Mouse (Mus musculus) gastrocnemius, adult 18-20 months (tissue): ENCODE measurements at regions not wholly inside any gene's neighbourhood (a gene's known extent, or its start where the extent isn't known, plus 50 kb on each side); places are given as distances from the start of the nearest gene placed in this dataset.
A peak's percentile ranks its signal among the peaks of the same experiment; 100 is the strongest.

ENCODE experiments used
- DNase-seq: peaks from one replicate; pipeline ENCODE4 v3.0.0; 2021; ENCODE audit warnings: low spot score

DNA sequence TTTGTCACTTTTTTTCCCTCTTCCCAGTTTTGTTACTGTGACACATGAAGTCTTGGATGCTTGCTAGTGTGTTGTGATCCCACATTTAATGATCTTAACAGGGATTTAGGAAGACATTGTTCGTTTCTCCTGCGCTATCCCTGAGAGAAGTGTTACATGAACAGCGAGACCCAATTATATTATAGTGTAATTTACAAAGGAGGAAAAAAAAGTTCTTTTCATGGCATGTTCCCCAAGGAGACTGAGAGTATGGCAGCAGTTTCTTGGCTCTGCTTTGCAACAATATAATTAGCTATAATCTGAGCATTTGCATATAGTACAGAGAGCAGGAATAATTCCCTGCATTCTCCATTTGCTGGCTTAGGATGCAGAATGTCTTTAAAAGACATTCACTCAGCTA is 168.6 kb downstream of the Insc start:
- no peak for DNase-seq

DNA sequence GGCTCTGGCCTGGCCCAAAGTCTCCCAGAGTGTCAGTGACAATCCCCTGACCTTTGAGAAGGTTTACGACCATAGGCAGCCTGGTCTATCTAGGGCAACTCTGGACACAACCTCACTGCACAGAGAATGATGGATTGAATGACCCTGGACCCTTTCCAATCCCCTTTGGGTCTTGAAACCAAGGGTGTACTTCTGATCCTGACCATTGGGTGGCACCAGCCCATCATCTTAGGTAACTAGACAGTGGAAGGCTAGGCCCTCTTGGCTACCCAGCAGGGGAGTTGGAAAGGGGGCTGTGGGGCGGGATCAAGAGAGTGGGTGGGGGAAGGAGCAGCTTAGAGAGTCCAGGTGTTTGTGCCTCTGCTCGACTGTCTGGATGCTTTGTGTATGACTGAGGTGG is 178.7 kb downstream of the Insc start:
- peak; percentile 93 for DNase-seq

DNA sequence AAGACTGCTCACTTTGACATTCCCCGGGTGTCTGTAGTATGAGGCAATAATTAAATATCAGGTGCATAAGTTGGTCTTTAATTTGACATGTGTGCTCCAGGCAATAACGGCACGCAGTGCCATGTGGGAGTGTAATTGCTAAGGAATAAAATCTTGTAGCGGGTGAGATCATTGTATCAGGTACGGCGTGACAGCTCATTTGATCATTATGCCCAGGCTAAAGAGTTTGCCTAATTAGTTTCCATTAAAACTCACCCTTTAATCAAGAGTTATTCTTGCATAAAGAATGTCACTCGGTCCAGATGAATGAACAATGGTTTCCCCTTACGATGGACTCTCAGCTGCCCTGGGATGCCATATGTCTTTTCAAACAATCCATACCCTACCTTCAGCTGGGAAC is 190.4 kb downstream of the Insc start:
- no peak for DNase-seq

DNA sequence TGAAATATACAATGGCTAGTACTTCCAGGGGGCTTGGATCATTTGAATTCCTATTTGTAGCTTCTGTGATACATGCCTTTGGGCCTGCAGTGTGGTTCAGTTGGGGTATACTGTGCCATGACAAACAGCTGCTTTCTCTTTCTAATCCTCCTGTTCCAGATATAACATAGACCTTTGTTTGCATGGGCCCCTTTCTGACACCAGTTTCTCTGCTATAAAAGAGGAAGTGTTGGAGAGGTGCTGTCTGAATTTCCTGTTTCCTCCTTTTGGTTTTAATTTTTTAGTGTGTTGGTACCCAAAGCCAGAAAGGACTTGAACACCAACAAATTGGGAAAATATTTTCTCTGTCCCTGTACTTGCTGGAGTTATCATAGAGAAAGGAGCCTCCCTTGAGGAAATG is 207.3 kb downstream of the Insc start:
- DNase-seq = no peak

DNA sequence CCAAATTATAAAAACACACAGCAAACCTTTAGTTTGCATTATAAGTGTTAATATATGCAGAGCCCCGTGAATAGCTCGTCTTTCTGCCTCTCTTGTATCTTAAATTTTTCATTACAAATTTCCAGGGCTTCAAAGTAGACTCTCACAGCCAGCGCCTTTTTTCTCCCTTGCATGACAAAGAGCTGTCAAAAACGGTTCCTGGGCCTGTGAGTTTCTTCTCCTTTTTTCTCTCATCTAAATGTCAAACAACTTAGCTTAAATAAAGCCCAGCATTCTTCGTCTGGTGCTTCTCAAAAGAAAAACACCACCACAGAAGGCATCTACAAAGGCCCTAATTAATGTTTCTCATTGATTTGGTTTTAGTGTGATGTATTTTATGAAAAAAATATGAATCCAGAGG is 219.7 kb downstream of the Insc start:
- no peak for DNase-seq

DNA sequence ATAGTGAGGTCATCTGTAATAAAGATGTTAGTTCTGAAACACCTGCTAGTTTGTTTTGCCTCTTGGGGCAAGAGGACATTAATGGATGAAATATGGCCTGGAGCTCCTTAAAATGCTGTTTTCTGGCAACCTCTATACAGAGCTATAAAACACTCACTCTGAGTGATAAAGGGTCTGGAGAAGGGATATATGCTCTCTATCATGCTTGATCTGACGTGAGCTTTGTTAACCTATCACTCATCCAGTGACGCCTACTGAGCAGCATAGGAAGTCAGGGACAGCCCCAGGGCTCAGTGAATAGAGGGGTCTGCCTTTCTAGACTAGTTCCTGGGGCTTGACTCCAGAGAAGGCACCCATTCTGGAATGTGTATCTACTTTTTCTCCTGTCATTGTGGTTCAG is 222.4 kb downstream of the Insc start:
- DNase-seq = no peak

DNA sequence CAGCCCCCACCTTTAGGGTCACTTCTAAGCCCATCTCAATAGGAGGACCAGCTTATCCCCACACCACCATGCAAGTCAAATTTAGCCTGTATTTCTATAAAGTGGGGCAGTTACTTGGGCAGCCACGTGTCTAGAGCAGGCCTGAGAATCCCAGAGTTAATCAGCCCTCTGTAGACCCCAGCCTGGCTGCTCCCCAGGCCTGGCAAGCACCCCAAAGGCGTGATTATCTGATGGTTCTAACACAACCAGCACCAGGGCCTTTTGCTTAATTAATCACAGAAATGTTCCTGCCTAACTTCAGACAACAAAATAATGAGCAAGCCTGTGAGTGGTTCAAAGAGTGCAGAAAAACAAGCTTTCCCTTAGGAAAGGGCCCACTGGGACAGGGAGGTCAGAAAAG is 243.0 kb downstream of the Insc start:
- DNase-seq = no peak

DNA sequence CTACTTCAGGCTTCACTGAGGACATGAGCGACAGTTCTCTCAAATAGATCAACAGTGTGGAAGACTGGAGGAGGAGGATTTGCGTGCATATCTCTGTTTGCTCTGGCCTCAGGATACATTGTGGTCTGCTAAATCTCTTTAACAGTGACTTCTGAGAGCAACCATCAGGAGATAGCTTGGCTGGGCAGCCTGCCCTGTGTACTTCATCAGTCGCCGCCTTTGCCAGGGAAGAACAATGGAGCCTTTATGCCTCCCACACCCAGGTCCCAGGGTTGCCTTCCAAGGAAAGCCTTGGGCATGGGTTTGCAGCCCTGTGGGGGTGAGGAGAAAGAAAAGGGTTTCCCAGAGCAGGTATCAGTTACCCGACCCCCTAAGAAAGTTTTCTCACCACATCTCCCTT is 247.8 kb downstream of the Insc start:
- DNase-seq = no peak

DNA sequence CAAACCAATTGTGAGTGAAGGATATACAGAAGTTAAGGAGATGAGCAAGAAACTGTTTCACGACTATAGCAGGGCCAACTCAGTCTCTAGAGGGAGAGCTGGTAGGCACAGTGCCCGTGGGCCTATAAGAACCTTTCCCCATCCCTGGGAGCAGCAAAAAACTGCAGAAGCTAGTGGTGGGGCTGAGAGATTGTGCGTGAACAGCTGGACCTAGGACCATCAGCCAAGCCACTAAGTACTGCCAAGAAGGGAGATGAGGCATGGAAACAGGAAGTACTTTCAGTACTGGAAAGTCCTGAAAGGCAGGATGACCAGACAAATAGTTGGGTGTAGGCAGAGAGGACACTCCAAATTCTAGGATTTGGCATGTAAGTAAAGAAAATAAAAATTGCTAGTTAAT is 248.9 kb downstream of the Insc start:
- DNase-seq = peak; percentile 2

DNA sequence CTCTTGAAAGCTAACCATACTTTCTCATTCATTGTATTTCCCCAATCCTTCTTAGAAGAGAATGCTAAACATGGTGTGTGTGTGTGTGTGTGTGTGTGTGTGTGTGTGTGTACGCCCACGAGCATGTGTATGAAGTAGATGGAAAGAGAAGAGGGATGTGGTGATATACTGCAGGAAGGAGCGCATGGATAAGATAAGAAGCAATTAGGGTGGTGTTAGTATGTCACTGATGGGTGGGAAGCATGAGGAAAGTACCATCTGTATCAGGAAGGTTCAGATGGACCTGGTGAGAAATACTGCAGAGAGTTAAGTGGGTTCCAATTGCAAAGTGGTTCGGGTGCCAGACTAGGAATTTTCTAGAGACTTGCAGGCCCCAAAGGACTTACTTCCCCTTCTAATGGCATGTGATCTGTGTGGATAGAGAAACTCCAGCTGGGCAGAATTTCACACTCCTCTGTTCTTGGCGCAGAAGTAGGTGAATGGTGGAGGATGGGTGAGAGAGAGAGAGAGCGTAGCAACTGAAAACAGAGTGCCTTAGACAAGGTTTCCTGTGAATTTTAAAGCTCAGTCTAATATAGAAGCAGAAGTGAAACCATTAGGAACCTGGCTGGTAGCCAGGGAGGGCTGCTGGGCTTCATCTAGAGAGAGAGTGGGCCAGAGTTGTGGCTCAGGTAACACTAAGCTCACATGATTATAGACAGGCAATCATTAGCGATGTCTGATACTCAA is 257.5 kb downstream of the Insc start:
- peak; percentile 4 for DNase-seq

DNA sequence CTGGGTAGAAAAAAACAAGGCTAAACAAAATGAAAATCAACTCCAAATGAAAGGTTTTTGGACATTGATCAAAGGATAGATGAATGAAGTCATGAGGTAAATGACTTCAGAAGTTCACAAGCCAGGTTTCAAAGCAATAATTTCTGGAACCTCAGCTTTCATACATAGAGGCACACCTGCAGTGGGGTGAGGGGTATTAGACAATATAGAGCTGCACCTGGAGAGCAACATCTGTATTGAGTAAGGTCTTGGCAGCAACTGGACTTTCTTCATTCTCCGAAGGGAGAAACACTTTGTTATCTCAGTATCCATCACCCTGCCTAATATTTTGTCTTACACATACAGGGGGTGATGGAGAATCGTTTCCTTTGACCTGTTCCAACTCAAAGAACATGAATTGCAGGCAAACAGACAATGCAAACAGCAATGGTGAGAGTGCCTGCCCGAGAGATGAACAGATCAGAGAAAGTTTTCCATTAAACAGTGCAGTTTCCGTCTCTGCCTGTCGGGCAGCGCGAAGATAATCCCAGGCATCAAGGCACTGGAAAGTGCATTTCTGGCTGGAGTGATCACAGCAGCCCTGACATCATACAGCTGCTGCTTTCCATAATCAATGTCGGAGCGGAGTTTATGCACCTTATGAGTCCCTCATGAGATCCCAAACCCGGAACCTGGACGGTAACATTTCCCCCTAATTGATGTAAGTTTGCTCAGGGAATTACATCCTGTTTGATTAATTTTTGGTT is 270.9 kb downstream of the Insc start:
- no peak for DNase-seq

DNA sequence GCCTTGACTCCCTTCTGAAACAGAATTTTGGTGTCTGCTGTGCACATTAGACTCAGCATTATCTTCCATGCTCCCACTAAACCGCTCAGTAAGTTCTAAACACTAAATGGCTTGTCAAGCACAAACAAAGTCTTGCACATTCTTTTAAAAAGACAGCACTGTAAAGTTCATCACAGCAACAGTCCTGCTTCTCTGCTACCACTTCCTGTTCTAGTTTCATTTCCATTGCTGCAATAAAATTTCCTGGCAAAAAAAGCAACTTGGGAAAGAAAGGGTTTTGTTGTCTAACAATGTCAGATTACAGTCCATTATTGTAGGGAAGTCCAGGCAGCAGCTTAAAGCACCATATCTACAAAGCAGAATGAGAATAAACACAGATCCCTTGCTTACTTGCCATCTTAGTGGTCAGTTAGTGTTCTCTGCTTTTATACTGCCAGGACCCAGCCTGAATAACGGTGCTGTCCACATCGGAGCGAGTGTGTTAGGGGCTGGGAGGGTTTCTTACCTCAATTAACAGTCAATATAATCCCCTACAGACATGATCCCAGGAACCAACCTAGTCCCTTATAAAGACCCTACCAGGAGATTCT is 276.0 kb downstream of the Insc start:
- no peak for DNase-seq

DNA sequence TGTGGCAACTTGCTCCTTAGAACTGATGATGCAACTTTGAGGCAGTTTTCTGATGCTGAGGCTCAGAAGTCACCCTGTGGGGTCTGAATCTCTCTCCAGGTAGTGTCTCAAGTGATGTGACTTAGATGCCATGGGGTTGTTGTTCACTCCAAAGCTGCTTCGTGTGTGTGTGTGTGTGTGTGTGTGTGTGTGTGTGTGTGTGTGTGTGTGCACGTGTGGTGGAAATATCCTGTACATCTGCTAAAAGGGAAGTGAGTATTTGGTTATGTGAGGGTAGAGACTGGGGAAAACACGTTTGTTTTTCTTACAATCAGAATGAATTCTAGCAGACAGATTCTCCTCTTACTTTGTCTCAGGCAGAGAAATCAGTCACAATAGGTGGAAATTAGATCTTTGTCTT is 276.5 kb downstream of the Insc start:
- no peak for DNase-seq

DNA sequence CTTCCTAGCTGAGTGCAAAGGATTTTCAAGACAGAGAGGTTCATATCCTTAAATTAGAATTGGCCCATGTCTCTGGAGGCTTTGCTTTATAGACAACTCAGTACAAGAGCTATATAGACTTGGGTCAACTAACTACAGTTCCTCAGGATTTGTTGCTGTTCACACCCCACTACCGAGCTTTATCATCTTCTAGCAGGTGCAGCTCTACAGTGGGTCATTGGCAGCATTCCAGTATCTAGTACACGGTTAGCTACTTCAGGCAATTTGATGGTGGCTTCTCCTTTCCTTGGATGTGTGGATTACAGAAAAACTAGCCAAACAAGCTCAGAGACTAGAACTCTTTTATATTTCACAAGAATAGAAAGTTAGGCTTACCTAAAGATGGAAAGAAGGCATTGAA is 282.3 kb downstream of the Insc start:
- no peak for DNase-seq

DNA sequence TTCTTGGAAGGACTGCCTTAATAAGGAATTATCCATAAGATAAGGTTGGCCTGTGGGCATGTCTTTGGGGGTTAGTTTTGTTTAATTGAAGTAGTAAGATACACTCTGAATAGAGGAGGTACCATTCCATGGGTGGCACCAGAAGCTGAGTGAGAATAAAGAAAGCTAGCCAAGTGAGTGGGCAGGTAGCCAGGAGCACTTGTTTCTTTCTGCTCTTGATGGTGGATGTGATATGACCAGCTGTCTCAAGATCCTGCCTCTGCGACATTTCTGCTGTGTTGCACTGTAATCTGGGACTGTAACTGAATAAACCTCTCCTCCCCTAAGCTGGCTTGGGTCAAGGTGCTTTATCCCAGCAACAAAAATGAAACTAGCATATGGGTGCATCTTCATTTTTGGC is 284.2 kb downstream of the Insc start:
- DNase-seq = no peak

DNA sequence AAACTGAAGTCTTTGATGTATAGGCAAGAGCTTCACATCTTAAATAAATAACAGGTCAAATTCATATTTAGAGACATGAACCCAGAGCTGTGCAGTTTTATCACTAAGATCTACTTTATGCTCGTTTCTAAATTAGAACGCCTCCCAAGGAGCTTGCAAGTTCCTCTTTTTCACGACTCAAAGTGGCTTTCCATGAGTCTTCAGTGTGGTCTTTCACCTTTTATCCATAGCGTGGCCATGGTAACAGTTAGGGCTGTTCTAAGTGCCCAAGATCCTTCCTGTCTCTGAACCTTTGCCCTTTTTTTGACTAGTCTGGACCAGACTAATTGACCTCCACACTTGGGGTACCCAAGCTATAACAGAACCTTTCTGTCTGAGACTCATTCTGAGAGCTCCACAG is 290.5 kb downstream of the Insc start:
- DNase-seq = no peak

DNA sequence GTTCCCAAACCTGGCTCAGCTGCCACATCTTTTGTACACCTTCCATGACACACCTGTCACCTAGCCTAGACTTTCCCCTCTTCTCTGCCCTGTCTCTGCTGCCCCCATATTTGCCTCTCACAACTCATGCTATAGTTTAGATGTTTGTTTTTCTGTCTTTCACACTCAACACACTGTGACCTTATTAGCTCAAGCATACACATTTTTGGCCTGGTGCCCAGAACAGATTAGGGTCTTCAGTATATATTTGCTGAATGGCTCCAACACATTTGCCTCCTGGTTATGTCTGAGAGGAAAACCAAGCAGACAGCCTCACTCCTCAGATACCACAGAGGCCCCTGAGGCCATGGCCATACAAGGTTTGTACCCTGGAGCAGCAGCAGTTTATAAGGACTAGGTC is 312.0 kb downstream of the Insc start:
- DNase-seq = no peak

DNA sequence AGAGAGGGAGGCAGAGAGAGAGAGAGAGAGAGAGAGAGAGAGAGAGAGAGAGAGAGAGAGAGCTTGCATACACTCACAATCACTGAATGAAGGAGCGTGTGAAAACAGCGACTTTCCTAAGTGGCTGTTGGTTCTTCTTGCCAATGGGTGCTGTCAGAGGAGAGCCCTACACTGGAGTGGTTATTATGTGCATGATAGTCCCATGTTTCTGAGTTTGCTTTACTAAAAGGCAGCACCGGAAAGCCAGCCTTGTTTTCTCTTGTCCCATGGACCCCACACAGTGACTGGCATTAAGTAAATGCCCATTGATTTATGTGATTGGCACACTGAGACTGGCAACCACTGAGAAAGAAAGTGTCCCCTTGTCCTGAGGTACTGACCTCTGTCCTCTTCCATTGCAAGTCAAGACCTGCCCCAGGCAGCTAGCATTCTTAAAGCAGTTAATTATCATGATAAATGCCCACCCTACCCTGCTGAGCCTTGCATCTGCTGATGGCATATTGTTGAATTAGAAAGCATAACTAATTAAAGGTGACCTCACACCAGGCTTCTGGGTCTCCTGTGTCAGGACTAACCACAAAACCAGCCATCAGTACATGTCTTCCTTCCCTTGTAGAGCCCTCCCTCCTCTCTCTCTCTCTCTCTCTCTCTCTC is 313.6 kb downstream of the Insc start:
- DNase-seq = no peak

DNA sequence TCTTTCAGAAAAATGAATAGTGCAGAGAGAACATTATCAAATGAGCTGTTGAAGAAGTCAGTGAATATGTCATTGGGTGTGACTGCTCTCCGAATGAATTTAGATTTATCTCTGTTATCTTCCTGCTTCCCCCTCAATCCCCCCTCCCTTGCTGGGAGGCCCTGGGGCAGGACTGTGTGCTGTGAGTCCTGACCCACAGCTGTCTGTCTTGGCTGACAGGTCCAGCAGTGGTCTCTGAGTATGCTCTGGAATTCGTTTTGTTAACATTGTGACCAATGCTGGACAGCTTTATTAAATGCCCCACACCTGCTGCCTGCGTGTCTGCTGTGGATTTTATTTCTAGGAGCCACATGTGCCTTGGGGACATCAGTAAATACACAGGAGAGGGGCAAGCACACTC is 314.2 kb downstream of the Insc start:
- no peak for DNase-seq

DNA sequence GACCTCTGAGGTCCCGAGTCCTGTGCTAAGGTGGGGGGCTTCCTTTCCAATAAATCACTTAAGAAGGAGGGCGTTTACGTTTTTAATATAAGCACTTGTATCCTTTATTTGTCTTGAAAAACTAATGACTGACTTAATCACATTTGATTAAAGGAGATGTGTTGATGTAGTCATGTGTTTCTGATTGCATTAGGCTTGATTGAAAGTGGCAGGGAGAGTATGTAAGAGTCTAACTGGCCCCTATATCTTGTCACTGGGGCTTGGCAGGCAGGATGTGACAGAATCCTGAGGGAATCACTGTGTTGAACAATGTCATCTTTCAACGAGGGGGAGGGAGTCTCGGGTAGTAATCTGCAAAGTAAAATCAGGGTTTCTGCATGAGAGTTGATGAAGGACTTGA is 316.7 kb downstream of the Insc start:
- DNase-seq = no peak

DNA sequence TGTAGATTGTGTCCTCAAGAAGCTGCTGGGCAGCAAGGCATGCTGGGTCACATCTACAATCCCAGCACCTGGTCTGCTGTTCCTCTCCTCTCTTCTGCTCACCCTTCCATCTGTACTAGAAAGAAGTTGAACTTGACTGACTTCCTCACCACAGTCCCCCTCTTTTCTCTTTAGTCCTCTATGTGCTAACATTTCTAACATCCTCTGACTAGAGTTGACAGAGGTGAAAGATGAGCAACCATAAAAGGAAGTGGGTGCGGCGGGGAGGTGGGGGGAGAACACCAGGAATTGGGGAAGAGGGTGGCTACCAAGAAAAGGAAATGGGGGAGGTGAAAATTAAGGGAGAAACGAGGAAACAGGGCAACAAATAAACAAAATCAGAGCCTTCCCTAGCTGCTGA is 319.3 kb downstream of the Insc start:
- DNase-seq = no peak

DNA sequence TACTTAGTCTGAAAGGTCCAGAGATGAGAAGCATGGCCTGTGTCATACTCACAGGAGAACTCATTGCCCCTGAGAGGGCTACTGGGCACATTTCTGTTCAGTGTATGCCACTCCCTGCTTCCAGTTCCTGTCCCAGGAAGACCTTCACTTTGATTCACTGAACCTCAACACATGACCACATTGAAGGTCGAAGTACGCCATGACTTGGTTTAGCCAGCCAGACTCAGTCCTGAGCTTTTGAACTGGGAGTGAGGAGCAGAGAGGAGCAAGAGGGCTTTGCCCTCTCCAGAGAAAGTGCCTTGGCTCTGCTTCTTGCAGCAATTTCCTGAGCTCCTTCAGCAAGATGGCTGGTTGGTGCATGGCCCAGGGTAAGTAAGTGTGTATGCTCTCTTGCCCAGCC is 324.1 kb downstream of the Insc start:
- DNase-seq = no peak

DNA sequence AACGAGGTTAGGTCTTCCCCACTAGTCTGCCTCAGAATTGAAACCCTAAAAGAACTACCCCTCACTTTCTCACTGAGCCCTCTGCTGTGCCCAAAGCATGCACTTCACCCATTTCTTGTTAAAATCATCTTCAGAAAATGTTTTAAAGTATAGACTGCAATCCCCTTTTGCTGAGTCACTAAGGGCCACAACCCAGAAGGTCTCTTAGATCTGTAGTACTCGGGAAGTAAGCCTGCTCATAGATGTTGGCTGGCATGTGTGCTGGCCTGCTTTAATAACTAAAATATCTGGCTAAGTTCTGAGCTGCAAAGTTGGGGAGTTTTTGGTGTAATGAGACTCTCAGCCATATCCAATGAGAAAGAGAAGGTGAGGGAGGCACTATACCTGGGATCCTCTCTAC is 329.9 kb downstream of the Insc start:
- no peak for DNase-seq
